Mouse (Mus musculus) MEL (cell line): ENCODE measurements around the gene Mtch2.

Experiments used
- BHLHE40 ChIP-seq: IDR thresholded peaks from 2 replicates; pipeline ENCODE4 v1.6.1; 2012; ENCODE audit warnings: low read depth, mild to moderate bottlenecking, inconsistent platforms, low read length, improper control_type of control experiment, borderline replicate concordance
- CHD1 ChIP-seq: IDR thresholded peaks from 2 replicates; pipeline ENCODE4 v1.6.1; 2012; ENCODE audit warnings: low read depth, mild to moderate bottlenecking, inconsistent platforms, low read length, improper control_type of control experiment
- CHD2 ChIP-seq: IDR thresholded peaks from 2 replicates; pipeline ENCODE4 v1.6.1; 2011; ENCODE audit warnings: low read length, improper control_type of control experiment
- CTCF ChIP-seq, 3 experiments: IDR thresholded peaks in 2 of 3; conservative IDR thresholded peaks in 1 of 3; 2 replicates each; pipeline ENCODE4 v1.5.1; 2011 to 2012; ENCODE audit warnings: low read length in 3 of 3, low read depth in 2 of 3, mild to moderate bottlenecking in 2 of 3, improper control_type of control experiment in 1 of 3, inconsistent platforms in 1 of 3, mixed read lengths in 1 of 3, moderate library complexity in 1 of 3; ENCODE audit not compliant: control insufficient read depth in 1 of 3, insufficient read depth in 1 of 3, poor library complexity in 1 of 3, severe bottlenecking in 1 of 3
- EP300 ChIP-seq, 2 experiments: IDR thresholded peaks; 2 replicates each; pipeline ENCODE4 v1.6.1; 2011; ENCODE audit warnings: improper control_type of control experiment in 2 of 2, low read length in 2 of 2, low read depth in 1 of 2, mild to moderate bottlenecking in 1 of 2
- HCFC1 ChIP-seq: IDR thresholded peaks from 2 replicates; pipeline ENCODE4 v1.6.1; 2012; ENCODE audit warnings: low read depth, mild to moderate bottlenecking, inconsistent platforms, low read length, improper control_type of control experiment, moderate library complexity
- KAT2A ChIP-seq: conservative IDR thresholded peaks from 2 replicates; pipeline ENCODE4 v1.6.1; 2012; ENCODE audit warnings: low read depth, low read length, improper control_type of control experiment, inconsistent platforms
- POLR2A ChIP-seq, 2 experiments: IDR thresholded peaks; 2 replicates each; pipeline ENCODE4 v1.6.1; 2011 to 2012; ENCODE audit warnings: low read length in 2 of 2, mild to moderate bottlenecking in 2 of 2, control low read depth in 1 of 2, improper control_type of control experiment in 1 of 2, low read depth in 1 of 2, moderate library complexity in 1 of 2; ENCODE audit not compliant: control insufficient read depth in 1 of 2, insufficient read depth in 1 of 2, poor library complexity in 1 of 2
- POLR2AphosphoS5 ChIP-seq: IDR thresholded peaks from 2 replicates; pipeline ENCODE4 v1.6.1; 2012; ENCODE audit warnings: low read depth, borderline replicate concordance, mild to moderate bottlenecking, inconsistent platforms, low read length, moderate library complexity, mixed read lengths
- RAD21 ChIP-seq: IDR thresholded peaks from 2 replicates; pipeline ENCODE4 v1.6.1; 2011; ENCODE audit warnings: mild to moderate bottlenecking, low read depth, low read length, improper control_type of control experiment
- TCF12 ChIP-seq: IDR thresholded peaks from 2 replicates; pipeline ENCODE4 v1.6.1; 2014; ENCODE audit warnings: low read depth, mild to moderate bottlenecking, inconsistent platforms, low read length, improper control_type of control experiment, moderate library complexity
- USF2 ChIP-seq, 2 experiments: IDR thresholded peaks; 2 replicates each; pipeline ENCODE4 v1.6.1; 2011 to 2012; ENCODE audit warnings: improper control_type of control experiment in 2 of 2, low read length in 2 of 2, borderline replicate concordance in 1 of 2, inconsistent platforms in 1 of 2, low read depth in 1 of 2, mild to moderate bottlenecking in 1 of 2; ENCODE audit not compliant: insufficient read depth in 1 of 2

DNA sequence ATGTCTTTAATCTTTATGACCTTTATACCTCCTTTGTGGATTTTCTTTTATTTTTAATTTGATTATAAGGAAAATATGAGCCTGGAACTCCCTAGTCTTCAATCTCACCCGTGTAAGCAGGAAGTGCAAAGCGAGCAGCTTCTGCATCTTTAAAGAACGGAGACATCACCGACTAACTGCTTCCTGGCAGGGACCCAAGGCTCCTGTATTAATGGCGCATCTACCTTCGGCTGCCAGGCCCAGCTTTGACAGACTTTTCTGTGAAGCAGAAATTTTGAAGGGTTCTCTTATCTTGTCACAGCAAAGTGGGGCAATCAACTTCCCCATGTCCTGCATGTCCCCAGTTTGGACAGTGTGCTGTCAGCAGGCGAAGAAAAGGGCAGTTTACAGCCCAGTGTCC is 18.2 kb upstream of the Mtch2 start:
- TF ChIP-seq HCFC1 (no peak), POLR2A (IDR thresholded peaks at IDR 0.05; ENCODE audit: control insufficient read depth in 1 of 2, insufficient read depth in 1 of 2, low read depth in 1 of 2, low read length in 2 of 2, poor library complexity in 1 of 2) (no peak), KAT2A (no peak), CTCF (IDR thresholded peaks at IDR 0.05 in 2 of 3, conservative IDR thresholded peaks at IDR 0.05 in 1 of 3; ENCODE audit: control insufficient read depth in 1 of 3, insufficient read depth in 1 of 3, low read depth in 2 of 3, low read length in 3 of 3, poor library complexity in 1 of 3, severe bottlenecking in 1 of 3) (no peak), CHD2 (no peak), CHD1 (no peak), BHLHE40 (no peak), RAD21 (no peak), EP300 (IDR thresholded peaks at IDR 0.05; ENCODE audit: low read depth in 1 of 2, low read length in 2 of 2) (peak in 1 of 2 experiments; percentile 39; a peak in 1 of 4 replicates), TCF12 (no peak), POLR2AphosphoS5 (no peak), USF2 (IDR thresholded peaks at IDR 0.05; ENCODE audit: borderline replicate concordance in 1 of 2, insufficient read depth in 1 of 2, low read depth in 1 of 2, low read length in 2 of 2) (no peak)
